Mouse (Mus musculus) adrenal gland, postnatal 4 days (tissue): ENCODE results near the gene Olfr688. TPM values are rescaled to one million over a fixed set of nuclear protein-coding genes. Genes with fewer than 3 reads are reported as not detected.

Source experiments
- DNase-seq, 2 experiments: peaks; one replicate each; pipeline ENCODE4 v3.0.0; 2021 to 2022; ENCODE audit warnings: low spot score in 2 of 2, mixed read lengths in 2 of 2
- long read RNA-seq, 2 experiments: library from polyadenylated mRNA; stranded (forward); transcript quantifications; one replicate each; pipeline ENCODE4 v2.0.0; 2021
- total RNA-seq, 2 experiments: library from RNA; stranded (reverse); gene quantifications; 2 replicates each; pipeline ENCODE4 v1.2.3; 2021

Gene Olfr688
- total RNA-seq, result not detected
- long read RNA-seq, experiment 1, result 0 reads
- long read RNA-seq, experiment 2, result 0 reads

GRCm38 (mm10) chr7:105287795-105288194 is at the start of gene Olfr688:
Gene Olfr688, plus strand, starts transcription at chr7:105288095.
- DNase-seq, result no peak

- DNase-seq, result no peak
Observed at GRCm38 (mm10) chr7:105247671-105248070, 40.2 kb upstream of the Olfr688 start.

DNA sequence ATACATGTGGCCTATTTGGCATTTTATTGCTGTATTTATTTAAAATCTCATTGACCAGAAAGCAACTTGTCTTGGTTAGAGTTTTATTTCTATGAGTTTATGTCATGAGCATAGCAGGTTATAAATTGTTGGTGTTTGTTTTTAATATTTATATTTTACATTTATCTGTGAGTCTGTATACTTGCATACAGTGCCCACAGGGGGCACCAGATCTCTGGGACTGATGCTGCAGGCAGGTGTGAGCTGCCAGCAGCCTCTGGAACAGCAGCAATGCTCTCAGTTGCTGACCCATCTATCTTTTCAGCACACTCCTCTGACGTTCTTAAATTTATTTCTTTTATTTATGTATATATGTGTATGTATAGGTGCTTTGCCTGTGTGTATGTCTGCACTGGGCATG is 39.7 kb upstream of the Olfr688 start:
- DNase-seq, result no peak

GRCm38 (mm10) chr7:105256656-105257055 is 31.2 kb upstream of the Olfr688 start:
- DNase-seq, result no peak

DNA sequence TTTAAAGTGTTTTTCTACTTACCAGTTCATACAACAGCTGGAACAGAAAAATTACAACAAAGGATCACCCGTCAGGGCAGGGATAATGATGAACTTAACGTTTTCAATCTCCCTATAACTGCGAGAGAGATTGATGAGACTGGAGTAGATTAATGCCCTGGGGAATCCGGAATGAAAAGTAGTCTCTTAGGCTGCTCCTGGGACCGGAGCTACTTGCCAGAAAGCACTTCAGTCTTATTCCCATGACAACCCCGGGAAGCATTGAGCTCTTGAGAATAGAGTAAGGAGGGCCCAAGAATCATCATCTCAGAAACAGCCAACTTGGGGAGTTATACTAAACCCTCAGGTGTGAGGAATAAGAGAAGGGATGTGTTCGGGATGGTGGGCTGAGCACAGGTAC is 15.5 kb upstream of the Olfr688 start:
- DNase-seq, result no peak

DNA sequence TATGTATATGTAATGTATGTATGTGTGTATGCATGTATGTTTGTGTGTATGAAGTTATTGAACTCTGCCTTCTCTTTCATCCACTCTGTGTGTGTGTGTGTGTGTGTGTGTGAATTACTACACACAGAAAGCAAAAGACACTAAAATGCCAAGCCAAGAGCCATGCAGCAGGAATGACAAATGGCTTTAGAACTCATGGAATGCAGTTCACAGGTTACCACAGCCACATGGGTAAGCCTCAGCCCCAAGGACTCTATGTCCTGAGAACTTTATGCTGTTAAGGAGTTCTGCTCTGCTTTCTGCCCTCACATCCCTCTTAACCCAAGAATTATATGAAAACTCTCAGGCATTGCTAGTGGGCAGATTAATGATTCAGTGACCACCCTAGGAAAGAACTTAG is 2.2 kb downstream of the Olfr688 start:
- DNase-seq, result no peak

- DNase-seq, result no peak
Observed at GRCm38 (mm10) chr7:105310865-105311264, 23.0 kb downstream of the Olfr688 start, which contains the start of gene Olfr689. Gene Olfr689, plus strand, starts transcription at chr7:105311165.

DNA sequence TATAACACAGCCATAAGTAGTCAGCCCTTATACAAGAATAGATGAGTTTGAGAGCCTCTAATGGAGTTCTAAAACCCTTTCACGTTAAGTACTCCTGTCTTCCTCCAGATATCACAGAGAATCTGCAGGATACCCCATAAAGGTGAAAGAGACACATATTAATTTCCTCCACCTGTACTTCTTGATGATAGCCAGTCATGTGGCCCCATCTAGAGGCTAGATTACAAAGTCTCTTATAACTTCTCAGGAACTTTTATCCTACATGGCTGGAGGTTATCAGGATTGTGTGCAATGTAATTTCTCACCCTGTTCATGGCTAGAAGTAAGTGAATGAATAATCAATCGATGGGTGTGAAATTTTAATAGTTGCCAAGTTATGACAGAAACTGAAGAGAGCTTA is 37.4 kb downstream of the Olfr688 start:
- DNase-seq, result no peak

GRCm38 (mm10) chr7:105334004-105334403 is 46.1 kb downstream of the Olfr688 start, which contains the start of gene Olfr690:
Gene Olfr690, minus strand, starts transcription at chr7:105334104.
- DNase-seq, result no peak

Other genes with a start within 250 kb of the Olfr688 start
- gene Olfr677, start 236.7 kb upstream of the Olfr688 start, total RNA-seq, result not detected
- not detected for gene Olfr678, start 223.6 kb upstream of the Olfr688 start, total RNA-seq
- not detected for gene Olfr679, start 206.9 kb upstream of the Olfr688 start, total RNA-seq
- gene Olfr680-ps1, start 195.3 kb upstream of the Olfr688 start, total RNA-seq, result not detected
- not detected for gene Olfr681, start 171.3 kb upstream of the Olfr688 start, total RNA-seq
- not detected for gene Olfr683, start 141.1 kb upstream of the Olfr688 start, total RNA-seq
- gene Olfr684, start 124.4 kb upstream of the Olfr688 start, total RNA-seq, result not detected
- gene Olfr685, start 102.1 kb upstream of the Olfr688 start, total RNA-seq, result not detected
- gene Olfr686, start 80.6 kb upstream of the Olfr688 start, total RNA-seq, result not detected
- gene Olfr689, start 23.1 kb downstream of the Olfr688 start, total RNA-seq, result not detected
- not detected for gene Olfr690, start 46.0 kb downstream of the Olfr688 start, total RNA-seq
- gene Olfr691, start 54.2 kb downstream of the Olfr688 start, total RNA-seq, result not detected
- gene Olfr692, start 80.1 kb downstream of the Olfr688 start, total RNA-seq, result not detected
- gene Gm5901, start 86.9 kb downstream of the Olfr688 start, total RNA-seq, result not detected
- 10 to 100 TPM; 35.0 to 41.9 TPM for gene Fam160a2, start 112.0 kb downstream of the Olfr688 start, total RNA-seq
- gene Cnga4, start 116.5 kb downstream of the Olfr688 start, total RNA-seq, result not detected
- gene Cckbr, start 137.6 kb downstream of the Olfr688 start, total RNA-seq, result under 1 TPM; 0.22 to 0.23 TPM
- 10 to 100 TPM; 53.5 to 56.8 TPM for gene Cavin3, start 194.2 kb downstream of the Olfr688 start, total RNA-seq